Mouse (Mus musculus): ENCODE measurements around the gene Gabarapl1.

- TF ChIP-seq MAX (IDR thresholded peaks at IDR 0.05; ENCODE audit: low read depth) (no peak), POLR2A (IDR thresholded peaks at IDR 0.05; ENCODE audit: insufficient read length, low read depth) (no peak), USF1 (IDR thresholded peaks at IDR 0.05; ENCODE audit: low read depth) (no peak), E2F4 (IDR thresholded peaks at IDR 0.05; ENCODE audit: insufficient read depth) (no peak), MYOD1 (IDR thresholded peaks at IDR 0.05; ENCODE audit: control insufficient read depth in 1 of 3, insufficient read length in 2 of 3, low read depth in 2 of 3) (no peak), TCF3 (IDR thresholded peaks at IDR 0.05; ENCODE audit: insufficient read length, low read depth) (no peak), CEBPB (IDR thresholded peaks at IDR 0.05; ENCODE audit: insufficient read depth, poor library complexity, severe bottlenecking) (no peak), MYOG (IDR thresholded peaks at IDR 0.05; ENCODE audit: control insufficient read depth in 1 of 3, insufficient read depth in 1 of 3, insufficient read length in 2 of 3, low read depth in 2 of 3) (no peak)
These were observed 15.0 kb downstream of the Gabarapl1 start for GRCm38 (mm10) chr6:129548009-129548408.

All from myocyte (in vitro differentiated cells).